Mouse (Mus musculus) left cerebral cortex, postnatal 36 days (tissue): ENCODE results near the gene Naa80. TPM values are rescaled to one million over a fixed set of nuclear protein-coding genes. Genes with fewer than 3 reads are reported as not detected.
A peak's percentile ranks its signal among the peaks of the same experiment; 100 is the strongest.
"Not testable (repeated sequence)": the region's sequence is repeated elsewhere in the genome, so short reads cannot be mapped to it uniquely, and the experiment has no call there.

Experiments
- DNase-seq, 2 experiments: peaks; one replicate each; pipeline ENCODE4 v3.0.0; 2021 to 2022; ENCODE audit warnings: low spot score in 2 of 2, mixed read lengths in 1 of 2
- intact Hi-C: fragments of 180-260 bp; cut with DNase I; formaldehyde crosslinking; loops from one replicate; pipeline ENCODE4 v1.15.1; 2025
- total RNA-seq, 2 experiments: library from RNA; stranded (reverse); gene quantifications; 2 replicates each; pipeline ENCODE4 v1.2.3; 2021

Gene Naa80
- total RNA-seq, 2 experiments from 2014 or later = 10.3 to 11.5 TPM

DNA sequence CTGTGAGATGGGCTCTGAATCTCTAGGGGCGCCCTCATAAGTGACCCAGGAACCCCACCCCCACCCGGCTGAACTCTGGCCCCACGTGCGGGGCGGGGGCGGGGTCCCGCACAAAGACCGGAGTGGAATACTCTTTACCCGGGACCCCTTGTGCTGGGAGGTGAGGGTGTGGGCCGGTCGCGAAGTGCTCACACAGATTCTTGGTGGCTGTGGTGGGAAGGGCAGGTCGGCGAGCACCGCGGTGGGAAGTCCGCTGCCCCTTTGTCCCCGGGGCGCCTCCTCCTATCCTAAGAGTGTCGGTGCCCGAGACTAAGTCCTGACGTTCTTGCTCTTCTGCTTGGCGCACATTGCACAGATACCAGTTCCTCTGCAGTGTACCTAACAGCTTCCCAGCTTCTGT lies 9.4 kb upstream of the Naa80 start:
- intact Hi-C loops = no loop called here
- DNase-seq = no peak

DNA sequence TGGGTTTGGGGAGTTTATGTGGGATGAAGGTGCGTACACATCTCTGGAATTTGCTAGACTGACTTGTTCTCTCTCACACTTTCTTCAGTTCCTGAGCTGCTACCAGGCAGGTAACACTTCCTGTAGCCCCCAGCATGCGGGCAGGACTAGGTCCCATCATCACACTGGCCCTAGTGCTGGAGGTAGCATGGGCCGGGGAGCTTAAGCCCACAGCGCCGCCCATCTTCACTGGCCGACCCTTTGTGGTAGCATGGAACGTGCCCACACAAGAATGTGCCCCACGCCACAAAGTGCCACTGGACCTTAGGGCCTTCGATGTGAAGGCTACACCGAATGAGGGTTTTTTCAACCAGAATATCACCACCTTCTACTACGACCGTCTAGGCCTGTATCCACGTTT lies 8.7 kb upstream of the Naa80 start:
- intact Hi-C loops = no loop called here
- no peak for DNase-seq

DNA sequence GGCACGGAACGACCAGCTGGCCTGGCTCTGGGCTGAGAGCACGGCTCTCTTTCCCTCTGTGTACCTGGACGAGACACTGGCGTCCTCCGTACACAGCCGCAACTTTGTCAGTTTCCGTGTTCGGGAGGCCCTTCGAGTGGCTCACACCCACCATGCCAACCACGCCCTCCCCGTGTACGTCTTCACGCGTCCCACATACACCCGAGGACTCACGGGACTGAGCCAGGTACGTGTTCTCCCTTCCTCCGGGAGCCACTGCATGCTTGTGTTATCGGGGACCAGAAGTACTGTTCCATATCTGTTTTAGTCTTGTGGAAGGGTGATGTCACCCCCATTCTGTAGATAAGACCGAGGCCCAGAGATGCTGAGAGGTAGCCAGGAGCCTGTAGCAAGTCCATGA lies 7.8 kb upstream of the Naa80 start:
- intact Hi-C loops = no loop called here
- no peak for DNase-seq

DNA sequence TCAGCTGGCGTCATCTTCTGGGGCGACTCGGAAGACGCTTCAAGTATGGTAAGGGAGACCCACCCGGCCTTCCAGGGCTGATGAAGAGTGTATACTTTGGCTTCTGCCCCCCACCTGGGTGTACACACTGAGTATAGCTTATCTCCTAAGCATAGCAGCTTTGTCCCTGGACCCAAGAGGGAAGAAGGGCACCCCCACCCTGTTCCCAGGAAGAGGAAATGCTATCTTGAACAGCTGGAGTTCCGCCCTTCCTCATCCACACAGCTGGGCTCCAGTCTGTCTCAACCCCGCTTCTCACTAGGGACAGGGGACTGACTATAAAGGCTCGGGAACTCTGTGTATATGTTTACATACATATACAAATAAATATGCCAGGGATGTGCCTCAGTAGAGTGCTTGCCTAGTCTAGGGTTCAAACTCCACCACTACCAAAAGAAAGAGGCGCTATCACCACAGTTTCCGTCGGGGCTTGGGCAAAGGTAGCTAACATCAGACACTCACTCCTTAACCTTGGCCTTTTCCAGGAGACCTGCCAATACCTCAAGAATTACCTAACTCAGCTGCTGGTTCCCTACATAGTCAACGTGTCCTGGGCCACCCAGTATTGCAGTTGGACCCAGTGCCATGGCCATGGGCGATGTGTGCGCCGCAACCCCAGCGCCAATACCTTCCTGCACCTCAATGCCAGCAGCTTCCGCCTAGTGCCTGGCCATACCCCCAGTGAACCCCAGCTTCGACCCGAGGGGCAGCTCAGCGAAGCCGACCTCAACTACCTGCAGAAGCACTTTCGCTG lies 7.0 kb upstream of the Naa80 start:
- intact Hi-C loops = no loop called here
- no peak for DNase-seq

DNA sequence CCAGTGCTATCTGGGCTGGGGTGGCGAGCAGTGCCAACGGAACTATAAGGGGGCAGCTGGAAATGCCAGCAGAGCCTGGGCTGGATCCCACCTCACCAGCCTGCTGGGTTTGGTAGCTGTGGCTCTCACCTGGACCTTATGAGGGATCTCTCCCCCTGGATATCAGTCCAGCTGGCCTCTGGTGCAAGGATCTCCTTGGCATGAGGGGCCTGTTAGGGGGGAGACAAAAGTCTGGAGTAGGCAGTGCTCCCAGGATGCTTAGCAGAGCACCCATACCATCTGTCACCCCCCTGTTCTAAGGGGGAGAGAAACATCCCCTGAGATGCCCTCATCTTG lies 6.4 kb upstream of the Naa80 start:
- intact Hi-C loops = no loop called here
- DNase-seq = no peak

DNA sequence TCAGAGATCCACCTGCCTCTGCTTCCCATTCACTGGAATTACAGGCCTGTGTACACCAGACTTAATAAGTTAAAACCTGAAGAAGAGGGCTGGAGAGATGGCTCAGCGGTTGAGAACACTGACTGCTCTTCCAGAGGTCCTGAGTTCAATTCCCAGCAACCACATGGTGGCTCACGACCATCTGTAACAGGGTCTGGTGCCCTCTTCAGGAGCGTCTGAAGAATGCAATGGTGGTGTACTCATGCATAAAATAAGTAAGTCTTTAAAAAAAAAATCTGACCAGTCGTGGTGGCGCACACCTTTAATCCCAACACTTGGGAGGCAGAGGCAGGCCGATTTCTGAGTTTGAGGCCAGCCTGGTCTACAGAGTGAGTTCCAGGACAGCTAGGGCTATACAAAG lies 4.9 kb upstream of the Naa80 start:
- intact Hi-C loops, DNase-seq: not testable (repeated sequence)

DNA sequence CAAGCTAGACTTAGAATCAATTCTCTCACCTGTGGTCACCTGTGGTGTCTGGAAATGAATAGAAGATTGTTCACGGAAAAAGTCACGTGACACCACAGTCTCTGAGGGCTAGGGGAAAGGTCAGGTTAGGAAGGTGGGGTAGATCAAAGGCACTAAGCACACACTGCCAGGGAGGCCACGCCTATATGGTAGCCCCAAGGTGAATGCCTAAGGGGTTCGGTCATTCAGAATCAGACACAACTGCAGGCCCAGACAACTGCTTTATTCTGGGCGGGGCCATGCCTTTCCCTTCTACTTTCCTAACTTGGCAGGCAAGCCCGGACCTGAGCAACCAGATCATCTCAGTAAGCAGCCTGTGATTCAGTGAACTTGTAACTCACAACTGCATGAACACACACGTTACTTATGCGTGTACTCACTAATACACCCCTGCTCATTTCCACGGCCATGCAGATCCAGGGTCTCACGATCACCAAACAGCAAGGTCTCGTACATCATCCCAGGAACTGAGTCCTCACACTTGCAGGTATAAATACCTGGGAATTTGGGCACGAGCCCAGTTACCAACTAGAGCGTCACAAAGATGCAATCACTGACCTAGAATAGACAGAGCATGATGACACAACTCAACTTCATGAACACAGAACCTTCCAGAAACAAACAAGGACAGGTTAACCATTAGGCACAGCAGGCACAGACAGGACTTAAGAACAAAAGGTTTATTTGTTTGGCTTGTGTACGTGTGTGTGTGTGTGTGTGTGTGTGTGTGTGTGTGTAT lies 2.9 kb upstream of the Naa80 start:
- intact Hi-C loops = no loop called here
- no peak for DNase-seq

DNA sequence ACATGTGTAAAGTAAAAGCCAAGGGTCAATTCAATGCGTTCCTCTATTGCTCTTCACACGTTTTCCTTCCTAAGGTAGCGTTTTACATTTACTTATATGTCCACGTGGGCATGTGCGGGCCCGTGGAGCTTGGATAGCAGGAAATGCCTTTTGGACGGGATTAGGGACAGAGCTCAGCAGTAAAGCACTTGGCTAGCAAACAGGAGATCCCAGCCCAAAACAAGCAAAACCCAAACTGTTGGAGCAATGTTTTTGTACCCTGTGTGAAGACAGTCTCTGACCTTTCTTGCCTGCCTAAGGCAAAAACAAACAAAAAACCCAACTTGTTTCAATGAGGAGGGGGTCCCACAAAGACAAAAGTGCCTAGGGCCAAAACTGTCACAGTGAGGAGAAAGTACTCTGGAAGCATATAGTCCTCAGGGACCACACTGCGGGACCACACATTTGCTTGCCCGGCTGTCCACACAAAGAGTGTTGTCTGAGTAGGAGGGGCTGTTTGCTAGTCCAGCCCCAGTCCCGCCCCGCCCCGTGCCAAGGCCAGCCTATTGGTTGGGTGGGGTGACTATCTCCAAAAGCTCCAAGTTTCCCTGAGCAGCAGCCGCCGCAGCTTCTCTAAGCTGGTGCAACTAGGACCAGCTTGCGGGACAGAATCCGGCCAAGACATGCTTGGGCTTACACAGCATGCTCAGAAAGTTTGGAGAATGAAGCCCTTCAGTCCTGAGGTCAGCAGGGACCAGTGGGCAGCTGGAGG lies 2.2 kb upstream of the Naa80 start, which contains the start of gene Hyal1:
Gene Hyal1 (plus strand): TSS at position 571 of the 751 bp plus-strand sequence.
- DNase-seq = no peak
- intact Hi-C loops = no loop called here

DNA sequence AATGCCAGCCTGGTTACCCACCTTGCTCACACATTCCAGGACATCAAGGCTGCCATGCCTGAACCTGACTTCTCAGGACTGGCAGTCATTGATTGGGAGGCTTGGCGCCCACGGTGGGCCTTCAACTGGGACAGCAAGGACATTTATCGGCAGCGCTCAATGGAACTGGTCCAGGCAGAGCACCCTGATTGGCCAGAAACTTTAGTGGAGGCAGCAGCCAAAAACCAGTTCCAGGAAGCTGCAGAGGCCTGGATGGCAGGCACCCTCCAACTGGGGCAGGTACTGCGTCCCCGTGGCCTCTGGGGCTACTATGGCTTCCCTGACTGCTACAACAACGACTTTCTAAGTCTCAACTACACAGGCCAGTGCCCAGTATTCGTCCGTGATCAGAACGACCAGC lies 816 bp upstream of the Naa80 start:
- no peak for DNase-seq
- intact Hi-C loops = no loop called here

DNA sequence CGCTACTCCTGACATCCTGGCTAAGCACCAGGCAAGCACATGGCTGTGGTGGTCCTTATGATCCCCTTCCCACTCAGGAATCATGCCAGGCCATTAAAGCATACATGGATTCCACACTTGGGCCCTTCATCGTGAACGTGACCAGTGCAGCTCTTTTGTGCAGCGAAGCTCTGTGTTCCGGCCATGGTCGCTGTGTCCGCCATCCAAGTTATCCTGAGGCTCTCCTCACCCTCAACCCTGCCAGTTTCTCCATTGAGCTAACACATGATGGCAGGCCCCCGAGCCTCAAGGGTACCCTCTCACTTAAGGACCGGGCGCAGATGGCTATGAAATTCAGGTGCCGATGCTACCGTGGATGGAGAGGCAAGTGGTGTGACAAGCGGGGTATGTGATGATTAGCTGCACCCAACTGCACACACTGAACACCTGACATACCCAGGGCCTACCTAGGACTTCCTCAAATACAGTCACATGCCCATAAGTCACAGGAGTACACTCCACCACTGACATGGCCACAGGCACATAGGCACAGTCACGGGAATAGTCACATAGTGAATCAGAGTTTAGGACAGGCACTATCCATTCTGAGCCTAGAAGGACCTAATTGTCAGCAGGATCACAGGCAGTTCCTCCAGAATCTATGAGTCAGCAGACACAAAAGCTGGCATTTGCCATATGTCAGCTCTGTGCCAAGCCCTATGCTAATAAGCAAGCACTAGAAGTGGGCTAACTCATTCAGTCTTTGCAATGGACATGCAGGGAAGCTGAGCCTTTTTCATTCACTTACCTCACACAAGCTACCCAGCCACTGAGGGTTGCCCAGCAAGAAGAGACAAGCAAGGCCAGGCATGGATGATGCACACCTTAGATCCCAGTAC lies 575 bp downstream of the Naa80 start:
- intact Hi-C loops = no loop called here
- no peak for DNase-seq

DNA sequence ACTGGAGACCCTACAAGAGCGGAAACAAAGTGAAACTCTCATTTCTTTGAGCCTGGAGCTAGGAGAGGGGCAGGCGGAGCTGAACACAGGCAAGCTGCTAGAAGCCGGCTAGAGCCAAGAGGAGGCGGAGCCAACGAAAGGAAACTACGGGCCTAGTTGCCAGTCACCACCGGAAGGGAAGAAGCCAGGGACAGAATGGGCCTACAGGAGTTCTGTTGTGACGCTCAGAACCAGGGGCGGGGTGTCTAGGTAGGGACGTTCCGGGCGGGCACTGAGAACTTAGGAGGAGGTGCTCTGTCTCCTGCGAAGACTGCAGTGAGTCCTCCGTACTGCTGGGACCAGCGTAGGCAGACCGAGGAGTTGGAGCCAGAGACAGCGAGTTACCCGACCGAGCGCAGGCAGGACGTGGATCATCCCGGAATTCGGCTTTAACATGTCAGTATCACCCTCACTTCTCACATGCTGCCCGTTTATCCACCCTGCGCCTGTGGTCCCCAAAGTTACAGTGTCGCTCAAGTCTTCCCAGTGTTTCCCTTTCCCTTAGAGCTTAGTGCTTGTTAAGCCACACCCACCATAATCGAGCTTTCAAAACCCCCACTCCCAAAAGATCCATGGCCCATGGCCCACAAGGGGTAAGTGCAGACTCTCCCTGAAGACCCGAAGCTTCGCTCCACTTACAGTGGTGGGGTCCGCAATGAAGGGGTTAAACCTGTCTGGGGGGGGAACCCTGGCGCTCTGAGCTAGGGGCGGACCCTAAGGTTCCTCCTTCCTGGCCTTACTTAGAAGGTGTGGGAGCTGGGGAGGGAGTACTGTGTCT lies 2.0 kb downstream of the Naa80 start, which contains the start of gene Hyal3:
Gene Hyal3 (plus strand): TSS at position 318 of the 817 bp plus-strand sequence.
- DNase-seq = peak; percentile 88 to 89
- intact Hi-C loops = no loop called here

DNA sequence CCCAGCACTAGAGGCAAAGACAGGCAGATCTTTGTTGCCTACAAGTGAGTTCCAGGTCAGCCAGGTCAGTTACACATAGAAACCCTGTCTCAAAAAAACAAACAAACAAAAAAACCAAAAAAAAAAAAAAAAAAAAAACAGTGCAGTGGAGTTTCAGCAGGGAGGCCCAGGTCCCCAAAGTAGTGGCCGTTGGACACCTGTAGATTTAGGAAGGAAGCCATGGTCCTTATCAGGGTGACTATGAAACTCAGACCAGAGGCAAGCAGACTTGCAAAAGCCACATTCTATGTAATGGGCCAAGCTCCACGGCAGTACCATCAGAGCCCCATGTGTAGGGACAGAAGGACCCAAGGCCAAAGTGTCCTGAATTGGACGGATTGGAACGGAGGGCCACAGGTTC lies 2.9 kb downstream of the Naa80 start:
- DNase-seq = no peak
- intact Hi-C loops = no loop called here

DNA sequence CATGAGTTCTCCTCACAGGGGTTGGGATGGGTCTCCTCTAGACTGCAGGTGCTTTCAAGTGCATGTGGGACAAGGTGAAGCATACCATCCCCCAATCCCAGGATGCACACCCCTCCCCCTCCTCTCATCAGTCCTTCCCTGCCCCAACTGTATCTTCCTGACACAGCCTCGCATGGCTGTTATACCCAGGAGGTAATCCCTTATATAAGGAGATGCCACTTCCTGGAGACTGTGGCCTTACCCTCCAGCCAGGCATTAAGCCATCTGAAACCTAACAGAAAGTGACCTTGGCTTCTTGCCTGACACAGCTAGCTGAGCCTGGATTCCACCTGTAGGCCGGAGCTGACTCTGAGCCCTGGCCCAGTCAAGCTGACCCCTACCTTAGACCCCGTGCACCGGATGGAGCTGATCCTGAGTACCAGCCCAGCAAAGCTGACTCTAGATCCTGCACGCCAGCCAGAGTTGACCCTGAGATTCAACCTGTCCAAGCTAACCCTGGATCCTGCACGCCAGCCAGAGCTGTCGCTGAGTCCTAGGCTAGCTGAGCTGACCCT lies 3.9 kb downstream of the Naa80 start:
- intact Hi-C loops = no loop called here
- no peak for DNase-seq

DNA sequence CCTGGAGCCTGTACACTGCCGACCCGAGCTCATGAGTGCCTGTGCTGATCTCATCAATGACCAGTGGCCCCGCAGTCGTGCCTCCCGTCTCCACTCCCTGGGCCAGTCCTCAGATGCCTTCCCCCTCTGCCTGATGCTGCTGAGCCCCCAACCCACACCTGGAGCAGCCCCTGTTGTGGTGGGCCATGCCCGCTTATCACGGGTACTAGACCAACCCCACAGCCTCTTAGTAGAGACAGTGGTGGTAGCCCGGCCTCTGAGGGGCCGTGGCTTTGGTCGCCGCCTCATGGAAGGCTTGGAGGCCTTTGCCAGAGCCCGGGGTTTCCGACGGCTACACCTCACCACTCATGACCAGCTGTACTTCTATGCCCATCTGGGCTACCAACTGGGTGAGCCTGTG lies 4.5 kb downstream of the Naa80 start:
- DNase-seq = no peak
- intact Hi-C loops = no loop called here

DNA sequence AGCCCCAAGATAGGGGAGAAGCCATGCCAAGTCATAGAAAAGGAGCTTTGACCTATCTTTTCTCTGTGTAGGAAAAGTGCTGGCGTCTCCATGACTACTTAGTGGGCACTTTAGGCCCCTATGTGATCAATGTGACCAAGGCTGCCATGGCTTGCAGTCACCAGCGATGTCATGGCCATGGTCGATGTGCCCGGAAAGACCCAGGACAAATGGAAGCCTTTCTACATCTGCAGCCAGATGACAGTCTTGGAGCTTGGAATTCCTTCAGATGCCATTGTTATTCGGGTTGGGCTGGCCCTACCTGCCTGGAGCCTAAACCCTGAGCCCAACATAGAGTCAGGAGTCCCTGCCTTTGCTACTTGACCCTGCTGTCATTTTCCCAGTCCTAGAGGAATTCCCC lies 7.8 kb downstream of the Naa80 start:
- intact Hi-C loops = no loop called here
- DNase-seq = no peak

DNA sequence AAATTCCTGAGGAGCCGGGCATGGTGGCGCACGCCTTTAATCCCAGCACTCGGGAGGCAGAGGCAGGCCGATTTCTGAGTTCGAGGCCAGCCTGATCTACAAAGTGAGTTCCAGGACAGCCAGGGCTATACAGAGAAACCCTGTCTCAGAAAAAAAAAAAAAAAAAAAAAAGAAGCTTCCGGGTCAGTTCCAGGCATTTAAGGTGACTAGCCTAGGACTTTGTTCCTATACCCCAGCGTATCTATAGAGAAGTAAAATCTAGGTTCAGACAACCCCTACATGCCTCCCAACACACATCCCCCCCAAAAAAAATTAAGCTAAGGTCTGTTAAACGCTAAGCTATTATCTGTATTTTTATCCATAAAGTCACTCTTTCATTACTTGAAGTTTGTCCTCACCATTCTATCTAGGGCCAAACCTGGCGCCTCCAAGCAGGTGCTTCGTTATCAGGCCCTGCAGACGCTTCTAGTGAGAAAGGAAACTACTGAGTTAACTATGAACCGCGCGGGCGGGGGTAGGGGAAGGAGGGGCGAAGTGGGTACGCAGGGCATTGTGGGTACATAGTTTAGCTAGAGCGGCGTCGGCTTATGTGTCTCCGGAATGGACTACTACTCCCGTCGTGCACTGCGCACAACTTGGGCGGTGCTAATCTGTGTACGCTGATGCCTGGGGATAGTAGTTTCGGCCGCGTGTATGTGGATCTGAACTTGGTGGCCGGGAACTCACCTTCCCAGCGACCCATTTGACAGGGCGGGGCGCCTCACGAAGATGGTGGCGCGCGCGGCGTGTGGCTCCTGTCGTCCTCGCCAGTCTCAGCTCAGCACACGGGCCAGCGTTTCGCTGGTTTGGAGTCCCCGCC lies 8.5 kb downstream of the Naa80 start, which contains the start of gene Ifrd2:
Gene Ifrd2 (plus strand): TSS at position 669 of the 859 bp plus-strand sequence.
- peak; percentile 97 to 98 for DNase-seq
- intact Hi-C loops = no loop called here

DNA sequence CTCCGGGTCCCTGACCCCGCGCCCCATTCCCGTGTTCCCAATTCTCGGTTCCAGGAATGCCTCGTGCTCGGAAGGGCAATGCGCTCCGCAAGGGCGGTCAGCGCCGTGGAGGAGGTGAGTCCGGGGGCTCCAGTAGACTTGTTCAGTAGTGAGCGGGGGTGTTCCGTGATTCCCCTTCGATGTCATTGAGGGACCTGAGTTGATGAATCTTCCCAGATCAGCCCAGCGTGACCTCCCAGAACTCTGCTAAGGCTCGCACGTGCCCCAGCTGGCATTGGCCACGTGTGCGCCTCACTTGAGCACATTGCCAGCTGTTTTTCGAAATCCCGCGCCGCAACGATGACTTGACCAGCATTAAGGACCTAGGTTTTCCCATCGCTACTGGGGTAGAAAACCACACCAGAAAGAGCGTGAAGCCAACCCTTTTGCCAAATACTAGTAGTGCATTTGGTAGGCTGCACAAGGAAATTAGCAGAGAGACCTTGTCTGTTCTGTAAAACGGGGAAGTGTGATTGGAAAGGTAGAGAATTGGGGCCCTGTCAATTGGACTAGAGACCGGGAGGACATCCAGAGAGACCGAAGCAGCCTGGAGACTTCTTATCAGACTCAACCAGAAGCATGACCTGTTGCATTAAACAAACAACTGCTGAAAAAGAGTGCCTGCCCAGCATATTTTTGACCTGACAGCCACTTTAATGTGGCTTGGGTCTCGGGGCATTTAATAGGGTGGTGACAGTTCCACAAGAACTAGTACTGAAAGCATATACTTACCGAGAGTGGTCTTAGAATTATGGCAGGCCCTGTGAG lies 9.3 kb downstream of the Naa80 start:
- intact Hi-C loops = no loop called here
- no peak for DNase-seq
